Mouse (Mus musculus): Measurements from ENCODE around the gene Impad1. TPM values are rescaled to one million over a fixed set of nuclear protein-coding genes. Genes with fewer than 3 reads are reported as not detected.

Impad1 gene
- total RNA-seq (2015; ENCODE audit: low replicate concordance) (16.6 and 21.8 TPM in 2 replicates), total RNA-seq (2017; ENCODE audit: low replicate concordance) (12.3 and 21.6 TPM in 2 replicates)

DNA sequence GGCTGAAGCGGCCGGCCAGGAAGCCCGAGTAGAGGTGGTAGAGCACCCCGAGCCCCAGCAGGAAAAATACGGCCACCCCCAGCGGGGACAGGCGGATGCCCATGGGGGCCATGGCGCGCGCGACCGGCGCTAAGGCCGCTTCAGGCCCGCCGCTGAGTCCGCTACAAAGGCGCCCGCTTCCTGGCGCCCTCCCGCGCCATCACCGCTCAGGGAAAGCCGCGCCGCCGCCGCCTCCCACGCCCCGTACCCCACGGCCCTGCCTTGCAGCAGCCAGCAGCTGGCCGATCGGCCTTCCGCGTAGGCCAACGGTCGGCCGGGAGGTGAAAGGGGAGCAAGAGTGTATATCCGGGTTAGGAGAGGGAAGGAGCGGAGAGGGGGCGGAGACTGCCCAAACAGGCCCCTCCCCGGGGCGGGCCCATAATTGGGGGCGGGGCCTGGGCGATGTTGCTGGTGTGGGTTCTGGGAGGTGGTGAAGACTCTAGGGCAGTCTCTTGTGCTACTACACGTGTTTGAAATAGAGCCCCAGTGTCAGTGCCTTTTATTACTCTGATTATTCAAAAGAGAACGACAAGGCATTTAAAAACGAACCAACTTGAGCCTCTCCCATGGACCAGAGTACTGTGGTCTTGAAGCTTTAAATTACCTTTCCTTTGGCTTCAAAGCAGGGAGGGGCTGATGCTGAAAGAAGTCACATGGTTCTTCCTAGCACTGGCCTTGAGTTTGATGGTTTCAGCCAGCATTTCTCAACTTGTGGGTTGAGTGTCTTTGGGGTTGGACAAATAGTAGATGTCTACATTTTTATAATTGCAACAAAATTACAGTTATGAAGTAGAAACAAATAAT is at the start of gene Impad1:
TSS of gene Impad1 (minus strand) at position 364 of the 843 bp plus-strand sequence.
- peak; percentile 86 for ATAC-seq (replicated peaks; ENCODE audit: low FRiP score, poor library complexity, severe bottlenecking)

DNA sequence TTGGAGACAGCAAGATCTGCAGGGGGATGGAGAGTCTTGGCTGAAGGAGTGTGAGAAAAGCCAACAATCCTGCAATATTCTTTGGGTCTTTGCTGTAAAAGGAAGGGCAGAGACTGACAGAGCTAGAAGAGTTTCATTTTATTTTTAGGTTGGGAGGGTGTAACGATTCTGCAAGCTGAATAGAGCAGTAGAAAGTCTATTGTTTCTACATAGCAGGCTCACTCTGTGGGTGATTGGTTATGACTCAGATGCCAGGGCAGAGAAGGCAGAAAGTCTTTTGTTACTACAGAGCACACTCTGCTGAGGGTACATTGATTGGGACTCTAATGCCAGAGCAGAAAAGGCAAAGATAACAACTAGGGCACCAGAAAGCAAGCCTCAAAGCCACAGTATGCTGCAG is 47.0 kb upstream of the Impad1 start:
- ATAC-seq (replicated peaks; ENCODE audit: low FRiP score, poor library complexity, severe bottlenecking), result no peak

DNA sequence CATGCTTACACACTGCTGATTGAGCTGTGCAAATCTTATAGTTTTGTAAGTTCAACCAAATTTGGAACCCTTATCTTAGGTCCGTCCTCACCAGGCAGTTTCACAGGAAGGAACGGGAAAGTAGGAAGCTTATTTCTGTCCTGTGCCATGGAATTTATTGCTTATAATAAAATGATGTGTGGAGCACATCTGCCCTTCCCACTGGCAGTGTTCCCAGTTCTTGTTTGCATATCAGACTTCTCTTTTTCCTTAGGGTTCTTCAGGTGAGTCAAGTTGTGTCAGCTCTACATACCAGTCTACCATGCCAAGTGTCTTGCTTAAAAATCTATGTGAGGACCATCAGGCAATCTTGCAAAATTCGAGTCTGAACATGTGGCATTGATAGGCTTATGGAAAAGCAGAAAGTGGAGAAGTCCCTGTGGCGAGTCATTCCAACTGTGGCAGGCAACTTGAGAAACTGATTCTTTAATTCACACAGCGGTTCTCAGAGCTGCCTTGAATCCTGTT is 40.7 kb upstream of the Impad1 start:
- ATAC-seq (replicated peaks; ENCODE audit: low FRiP score, poor library complexity, severe bottlenecking), result no peak

DNA sequence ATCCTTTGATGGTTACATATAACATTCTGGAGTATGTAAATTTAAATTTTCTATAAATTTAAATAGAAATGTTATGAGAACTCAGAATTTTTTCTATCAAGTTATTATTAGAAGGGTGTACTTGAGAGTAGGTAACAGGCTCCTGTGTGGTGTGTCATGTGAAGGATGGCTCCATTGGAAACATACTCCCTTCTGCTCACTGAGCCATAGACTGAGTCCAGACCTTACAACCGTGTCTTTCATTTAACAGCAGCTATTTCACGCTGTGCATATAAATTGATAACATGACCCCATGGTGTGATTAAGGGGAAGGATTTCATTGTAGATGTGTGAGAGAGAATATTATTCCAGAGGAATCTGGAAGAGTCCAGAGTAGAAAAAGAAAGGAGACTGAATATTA is 35.0 kb upstream of the Impad1 start:
- ATAC-seq (replicated peaks; ENCODE audit: low FRiP score, poor library complexity, severe bottlenecking), result no peak

DNA sequence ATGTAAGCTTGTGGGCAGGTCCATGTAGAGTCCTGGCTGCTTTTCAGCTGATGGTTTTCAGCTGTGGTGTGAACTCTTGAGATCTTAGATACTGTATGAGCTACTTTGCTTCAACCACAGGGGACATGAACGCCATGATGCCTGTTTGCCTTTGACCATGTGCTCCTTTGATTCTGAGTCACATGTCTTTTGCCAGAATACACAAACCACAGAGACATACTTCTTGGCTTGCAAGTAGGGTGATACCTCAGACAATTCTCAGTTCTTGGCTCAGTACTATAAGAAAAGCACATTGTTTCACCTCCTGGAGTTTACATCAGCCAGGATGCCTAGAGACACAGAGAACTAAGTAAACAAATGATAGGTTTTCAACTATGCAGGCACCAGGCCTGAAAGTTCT is 29.0 kb upstream of the Impad1 start:
- ATAC-seq (replicated peaks; ENCODE audit: low FRiP score, poor library complexity, severe bottlenecking), result no peak

DNA sequence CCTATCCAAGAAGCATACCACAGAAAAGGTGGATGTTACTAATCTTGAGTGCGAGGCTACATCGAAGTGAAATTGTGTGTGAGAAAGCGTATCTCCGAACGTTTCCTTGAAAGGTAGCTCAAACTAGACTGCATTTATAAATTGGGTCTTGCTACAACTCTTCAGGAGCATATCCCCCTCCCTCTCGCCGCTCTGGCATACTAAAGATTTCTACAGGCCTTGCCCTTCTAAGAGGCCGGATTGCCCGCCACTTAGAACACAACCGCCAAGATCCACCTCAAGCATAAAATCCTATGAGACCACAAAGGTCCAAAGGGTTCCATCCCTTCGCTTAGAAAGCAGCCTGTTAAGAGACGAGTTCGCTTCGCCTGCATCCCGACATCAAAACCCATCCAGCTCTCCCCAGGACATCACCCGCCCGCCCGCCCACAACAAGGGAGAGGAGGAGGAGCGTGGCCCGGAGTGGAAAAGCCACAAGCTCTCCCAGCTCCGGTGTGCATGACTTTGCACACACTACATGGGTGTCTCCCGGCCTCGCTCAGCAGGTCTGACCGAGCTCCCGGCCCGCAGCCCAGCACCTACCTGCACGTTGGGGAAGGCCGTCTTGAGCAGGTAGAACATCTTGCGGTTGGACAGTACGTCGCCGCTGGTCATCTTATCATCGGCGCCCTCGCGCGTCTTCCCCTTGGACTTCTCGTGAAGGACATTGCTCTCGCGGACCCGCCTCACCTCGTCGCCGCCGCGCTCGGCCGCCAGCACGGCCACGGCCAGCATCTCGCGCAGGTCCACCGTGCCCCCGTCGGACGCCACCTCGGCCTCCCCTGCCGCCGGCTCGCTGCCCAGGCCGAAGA is 789 bp downstream of the Impad1 start:
- peak; percentile 91 for ATAC-seq (replicated peaks; ENCODE audit: low FRiP score, poor library complexity, severe bottlenecking)

DNA sequence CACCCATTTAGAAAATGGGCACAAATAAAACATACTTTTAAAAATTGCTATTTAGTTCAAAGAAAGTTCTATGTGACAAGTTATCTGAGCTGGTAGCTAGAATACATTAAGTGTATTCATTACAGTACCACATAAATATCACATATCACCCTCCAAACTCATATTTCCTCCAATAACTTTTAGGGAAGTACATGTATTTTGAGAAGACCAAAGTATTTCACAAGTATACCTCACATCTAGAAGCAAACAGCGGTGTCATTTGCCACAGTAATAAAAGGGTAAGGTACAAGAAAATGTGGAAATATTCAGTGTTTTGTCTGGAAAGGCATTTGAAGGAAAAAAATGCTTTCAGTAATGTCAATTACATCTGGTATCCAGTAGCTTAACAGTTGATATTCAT is 2.0 kb downstream of the Impad1 start:
- ATAC-seq (replicated peaks; ENCODE audit: low FRiP score, poor library complexity, severe bottlenecking), result no peak

DNA sequence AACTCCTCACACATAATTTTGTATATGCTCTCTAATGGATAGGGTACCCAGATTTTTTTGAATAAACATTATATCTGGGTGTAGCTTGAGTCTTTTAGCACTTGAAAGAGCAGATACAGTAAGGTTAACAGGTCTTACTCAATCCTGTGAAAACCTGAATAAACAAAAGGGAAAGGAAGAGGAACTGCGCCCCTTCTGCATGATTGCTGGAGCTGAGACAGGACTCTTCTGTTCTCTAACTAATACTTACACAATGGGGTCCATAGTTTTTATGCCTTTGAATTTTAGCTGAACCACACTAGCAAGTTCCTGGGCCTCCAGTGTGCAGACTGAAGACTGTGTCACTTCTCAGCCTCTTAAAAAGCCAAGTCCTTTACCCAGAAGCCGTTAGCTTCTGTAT is 8.0 kb downstream of the Impad1 start:
- no peak for ATAC-seq (replicated peaks; ENCODE audit: low FRiP score, poor library complexity, severe bottlenecking)

DNA sequence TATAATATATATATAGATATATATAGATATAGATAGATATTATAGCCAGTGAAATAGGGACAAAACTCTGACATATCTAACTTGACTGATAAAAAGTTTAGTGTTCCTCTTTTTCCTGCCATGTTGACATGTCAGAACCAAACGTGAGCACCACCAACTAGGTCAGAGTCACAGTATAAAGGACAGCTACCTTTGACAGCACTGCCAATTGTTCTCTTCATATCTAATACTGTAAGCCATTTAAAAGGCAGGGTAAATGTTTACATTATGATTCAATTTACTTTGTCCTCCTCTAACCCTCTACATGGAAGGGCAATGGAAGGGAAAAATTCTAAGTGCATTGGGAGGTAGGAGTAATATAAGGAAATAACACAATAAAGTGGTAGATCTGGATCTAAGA is 8.8 kb downstream of the Impad1 start:
- ATAC-seq (replicated peaks; ENCODE audit: low FRiP score, poor library complexity, severe bottlenecking), result no peak

DNA sequence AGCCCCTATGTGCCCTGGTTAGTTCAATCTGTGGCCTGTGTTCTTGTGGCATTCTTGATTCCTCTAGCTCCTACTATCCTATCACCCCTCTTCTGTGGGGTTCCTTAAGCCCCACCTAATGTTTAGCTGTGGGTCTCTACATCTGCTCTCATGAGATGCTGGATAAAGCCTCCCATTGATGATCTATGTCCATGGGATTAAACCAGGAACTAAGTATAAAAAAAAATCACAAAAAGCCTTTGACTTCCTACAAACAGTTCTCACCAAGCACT is 9.5 kb downstream of the Impad1 start:
- ATAC-seq (replicated peaks; ENCODE audit: low FRiP score, poor library complexity, severe bottlenecking), result no peak

DNA sequence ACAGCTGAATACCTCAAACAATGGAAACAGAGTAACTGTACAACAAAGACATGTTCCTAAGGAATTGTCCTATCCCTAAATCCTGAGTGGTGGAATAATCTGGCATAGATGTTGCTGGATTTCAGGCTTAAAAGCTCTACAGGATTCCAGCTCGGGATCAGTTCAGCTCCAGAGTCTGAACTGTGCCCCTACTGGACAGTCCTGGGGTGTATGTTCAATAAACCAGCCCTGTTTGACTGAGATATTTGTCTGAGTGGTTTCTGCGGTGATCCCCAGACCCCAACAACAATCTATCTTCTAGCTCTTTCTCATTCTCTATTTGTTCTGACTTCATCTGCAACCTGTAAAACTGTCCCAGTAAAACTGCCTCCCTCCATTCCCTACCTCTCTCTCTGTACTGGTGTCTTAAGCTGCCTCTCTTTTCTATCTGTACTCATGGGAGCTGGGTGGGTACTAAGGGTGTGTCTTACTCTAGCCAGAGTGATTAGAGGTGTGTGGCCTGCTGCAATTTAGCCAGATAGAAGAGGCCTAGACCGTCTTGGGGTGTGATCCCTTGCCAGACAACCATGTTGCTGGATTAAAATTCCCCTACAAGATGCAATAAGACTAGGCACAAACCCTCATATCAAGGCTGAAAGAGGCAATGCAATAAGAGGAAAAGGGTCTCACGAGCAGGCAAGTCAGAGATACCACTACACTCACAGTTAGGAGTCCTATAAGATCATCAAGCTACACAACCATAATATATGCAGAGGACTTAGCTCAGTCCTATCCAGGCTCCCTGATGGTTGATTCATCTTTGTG is 10.1 kb downstream of the Impad1 start:
- ATAC-seq (replicated peaks; ENCODE audit: low FRiP score, poor library complexity, severe bottlenecking), result peak; percentile 99

DNA sequence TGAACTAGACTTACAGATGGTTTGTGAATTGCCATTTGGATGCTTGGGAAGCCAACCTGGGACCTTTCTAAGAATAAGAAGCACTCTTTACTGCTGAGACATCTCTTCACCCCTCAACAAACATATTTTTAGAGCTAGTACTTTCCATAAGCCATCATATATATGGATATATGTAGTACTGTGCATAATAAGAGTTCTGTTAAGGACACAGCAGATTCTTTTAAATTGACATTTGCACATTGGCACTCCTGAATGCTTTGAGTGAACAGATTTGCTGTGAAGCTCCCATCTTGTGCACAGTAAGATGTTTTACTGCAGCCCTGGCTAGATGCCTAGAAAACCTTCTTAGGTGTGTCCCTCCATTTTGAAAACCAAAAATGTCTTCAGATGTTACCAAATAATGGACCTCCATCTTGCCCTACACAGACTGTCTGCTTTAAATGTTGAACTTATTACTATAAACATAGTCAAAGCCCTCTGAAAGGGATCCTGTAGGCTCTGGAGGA is 13.8 kb downstream of the Impad1 start:
- ATAC-seq (replicated peaks; ENCODE audit: low FRiP score, poor library complexity, severe bottlenecking), result no peak

DNA sequence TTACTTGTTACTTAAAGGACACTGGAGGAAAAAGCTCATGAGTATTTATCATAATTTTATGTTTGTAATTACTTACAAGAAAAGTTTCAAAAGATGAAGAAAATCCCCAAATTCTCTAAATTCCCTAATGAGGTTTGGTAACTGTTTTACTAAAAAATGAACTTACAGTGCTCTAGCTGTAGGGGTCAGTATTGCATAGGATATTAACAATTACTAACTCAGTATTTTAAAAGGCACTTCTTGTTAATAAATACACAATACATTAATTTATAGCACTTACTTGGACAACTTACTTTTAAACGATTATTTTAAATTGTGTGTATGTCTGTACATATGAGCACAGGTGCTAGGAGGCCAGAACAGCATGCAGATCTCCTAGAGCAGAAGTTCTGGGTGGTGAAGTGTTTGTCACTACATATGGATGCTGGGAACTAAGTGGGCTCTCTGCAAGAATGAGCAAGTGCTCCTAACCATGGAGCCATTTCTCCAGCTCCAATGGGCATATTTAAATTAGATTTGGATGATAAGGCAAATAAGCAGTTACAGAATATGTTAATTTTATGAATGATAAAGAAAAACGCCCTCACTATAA is 21.5 kb downstream of the Impad1 start:
- ATAC-seq (replicated peaks; ENCODE audit: low FRiP score, poor library complexity, severe bottlenecking), result peak; percentile 54; the same call in 1 of the 2 replicates

DNA sequence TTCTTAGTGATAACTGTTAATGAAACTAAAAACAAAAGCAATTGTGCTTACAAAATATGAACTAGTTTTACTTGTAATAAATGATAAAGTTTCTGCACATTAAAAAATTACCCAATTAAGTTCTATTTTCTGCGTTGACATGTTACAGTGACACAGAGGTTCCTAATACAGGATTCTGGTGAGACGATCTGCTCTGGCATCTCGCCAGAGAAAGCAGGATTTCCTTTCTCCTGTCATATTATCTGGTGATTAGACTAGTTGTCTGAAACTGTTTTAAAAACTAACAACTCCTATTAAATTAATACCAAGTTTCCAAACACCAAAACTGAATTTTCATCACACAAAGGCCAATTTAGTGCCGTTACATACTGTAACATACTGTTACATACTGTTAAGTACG is 27.3 kb downstream of the Impad1 start:
- ATAC-seq (replicated peaks; ENCODE audit: low FRiP score, poor library complexity, severe bottlenecking), result no peak

DNA sequence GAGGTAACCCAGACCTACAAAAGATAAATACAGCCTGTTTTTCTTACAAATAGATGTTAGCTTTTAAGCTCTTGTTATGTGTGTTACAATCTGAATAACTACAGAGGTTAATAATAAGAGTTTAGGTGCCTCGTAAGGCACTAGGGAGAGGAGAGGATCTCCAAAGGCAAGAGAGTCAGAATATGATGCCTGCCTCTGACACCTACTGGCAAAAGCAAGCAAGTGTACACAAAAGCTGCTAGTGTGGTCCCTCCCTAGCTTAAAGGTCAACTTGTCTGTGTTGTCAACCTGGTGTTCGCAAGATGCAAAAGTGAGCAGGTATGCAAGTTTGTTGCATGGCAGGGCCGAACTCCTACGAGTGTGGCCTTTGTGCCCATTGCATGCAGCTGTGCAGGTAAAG is 34.8 kb downstream of the Impad1 start:
- no peak for ATAC-seq (replicated peaks; ENCODE audit: low FRiP score, poor library complexity, severe bottlenecking)

DNA sequence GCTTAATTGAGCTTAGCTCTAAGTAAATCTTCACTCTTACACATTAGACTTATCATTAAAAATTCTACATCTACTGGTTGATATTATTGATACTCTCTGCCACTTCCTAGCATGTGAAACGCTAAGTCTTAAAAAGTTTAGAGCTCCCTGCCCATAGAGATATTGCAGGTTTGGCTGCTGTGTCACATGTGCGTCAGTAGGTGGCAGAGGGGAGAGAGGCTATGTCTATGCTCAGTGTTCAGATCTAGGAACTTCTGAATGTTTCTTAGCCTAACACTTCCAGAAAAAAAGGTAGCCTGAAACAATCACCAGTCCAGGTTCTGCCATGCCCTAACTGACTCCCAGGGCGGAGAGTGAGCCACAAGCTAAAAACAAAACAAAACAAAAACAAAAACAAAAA is 63.7 kb downstream of the Impad1 start:
- no peak for ATAC-seq (replicated peaks; ENCODE audit: low FRiP score, poor library complexity, severe bottlenecking)

DNA sequence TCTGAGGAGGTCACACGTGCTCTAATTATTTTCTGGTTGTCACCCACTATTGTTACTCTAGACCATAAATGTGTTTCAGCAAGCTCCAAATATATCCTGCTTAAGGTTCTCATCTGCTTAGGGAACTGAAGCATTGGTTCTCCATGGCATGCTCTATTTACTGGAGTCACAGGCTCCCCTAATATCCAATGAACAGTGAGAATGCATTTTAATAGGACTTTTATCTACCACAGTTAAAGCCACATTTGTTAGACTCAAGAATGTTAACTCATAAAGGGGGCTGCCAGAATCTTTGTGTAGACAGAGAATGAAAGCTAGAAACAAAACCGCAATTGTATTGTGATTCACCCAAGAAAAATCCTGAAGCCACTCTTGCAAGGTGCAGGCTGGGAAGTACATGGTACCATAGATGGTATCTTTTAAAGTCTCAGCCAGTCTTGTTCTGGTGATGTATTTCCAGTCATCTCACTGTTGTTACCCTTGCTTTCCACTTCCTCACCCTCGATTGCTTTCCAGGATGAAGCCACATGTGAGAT is 66.8 kb downstream of the Impad1 start:
- no peak for ATAC-seq (replicated peaks; ENCODE audit: low FRiP score, poor library complexity, severe bottlenecking)

DNA sequence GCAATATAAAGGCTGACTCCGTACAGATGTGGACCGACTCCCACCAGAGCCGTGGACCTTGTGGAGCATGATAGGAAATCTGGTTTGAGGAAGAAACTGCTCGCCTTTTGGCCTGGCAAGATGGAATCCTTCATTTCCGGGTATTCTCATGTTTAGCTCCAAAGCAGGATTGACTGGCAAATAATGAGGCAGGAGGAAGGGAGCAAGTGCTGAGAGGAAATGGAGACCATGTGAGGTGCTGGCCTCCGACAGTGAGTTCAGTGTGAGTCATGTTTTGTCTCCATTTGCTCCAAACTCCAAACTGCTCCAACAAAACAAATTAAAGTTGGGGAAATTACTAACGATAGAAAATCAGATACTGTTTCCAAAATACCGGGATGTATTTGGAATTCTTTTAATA is 69.3 kb downstream of the Impad1 start:
- ATAC-seq (replicated peaks; ENCODE audit: low FRiP score, poor library complexity, severe bottlenecking), result no peak

DNA sequence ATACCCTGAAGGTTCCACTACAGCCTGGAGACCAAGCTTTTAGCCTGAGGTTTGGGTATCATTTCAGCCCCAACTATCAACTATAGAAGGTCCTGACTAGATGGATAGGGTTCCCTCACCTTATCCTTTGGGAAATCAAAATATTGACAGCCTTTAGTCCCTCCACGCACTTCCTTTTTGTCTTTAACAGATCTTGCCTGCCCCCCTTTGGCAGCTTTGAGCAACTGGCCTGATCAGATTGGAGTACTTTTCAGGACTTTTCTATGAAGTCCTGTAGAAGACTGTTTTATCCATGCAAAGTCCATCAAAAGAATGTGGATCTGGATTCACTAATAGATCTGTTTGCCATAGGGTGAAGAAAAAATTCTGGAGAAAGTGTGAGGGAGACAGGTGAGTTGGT is 71.1 kb downstream of the Impad1 start:
- no peak for ATAC-seq (replicated peaks; ENCODE audit: low FRiP score, poor library complexity, severe bottlenecking)

Measured in erythroid progenitor cell, adult 5-6 weeks (primary cell).